Mouse (Mus musculus) neural tube, embryonic 12.5 days (tissue): Measurements from ENCODE around the gene Slc2a3. TPM values are rescaled to one million over a fixed set of nuclear protein-coding genes. Genes with fewer than 3 reads are reported as not detected.
"Not testable (repeated sequence)": the region's sequence is repeated elsewhere in the genome, so short reads cannot be mapped to it uniquely, and the experiment has no call there.

Experiments used
- ATAC-seq: fragments of 200-750 bp; cut with Nextera tagmentation; 2 replicates; pipeline ENCODE4 v1.8.0; 2017; ENCODE audit warnings: low read depth, mild to moderate bottlenecking, moderate TSS enrichment, moderate library complexity; ENCODE audit not compliant: low FRiP score
- H3K27ac ChIP-seq: fragments of 300-500 bp; sonication (generic); 2 replicates; pipeline ENCODE4 v1.5.1; 2016
- H3K27me3 ChIP-seq: fragments of 300-500 bp; sonication (generic); replicated peaks from 2 replicates; pipeline ENCODE4 v1.6.1; 2016; ENCODE audit warnings: mild to moderate bottlenecking
- H3K36me3 ChIP-seq: fragments of 300-500 bp; sonication (generic); 2 replicates; pipeline ENCODE4 v1.6.1; 2016; ENCODE audit warnings: mild to moderate bottlenecking
- H3K4me1 ChIP-seq: fragments of 300-500 bp; sonication (generic); 2 replicates; pipeline ENCODE4 v1.6.1; 2016
- H3K4me2 ChIP-seq: fragments of 300-500 bp; sonication (generic); replicated peaks from 2 replicates; pipeline ENCODE4 v1.6.1; 2016; ENCODE audit warnings: mild to moderate bottlenecking
- H3K4me3 ChIP-seq: fragments of 300-500 bp; sonication (generic); 2 replicates; pipeline ENCODE4 v1.5.1; 2016
- H3K9ac ChIP-seq: fragments of 300-500 bp; sonication (generic); 2 replicates; pipeline ENCODE4 v1.6.1; 2016; ENCODE audit warnings: mild to moderate bottlenecking
- H3K9me3 ChIP-seq: fragments of 300-500 bp; sonication (generic); 2 replicates; pipeline ENCODE4 v1.6.1; 2016; ENCODE audit warnings: mild to moderate bottlenecking
- WGBS: fragments of 180-500 bp; shearing (Covaris S2); methylation state at CpG from one replicate; pipeline ENCODE4 v1.1.7; 2016; 5-methylcytosine and 5-hydroxymethylcytosine counted together
- polyA plus RNA-seq: library from polyadenylated mRNA; unstranded; fragments of >200 nt; fragmentation: Nextera tagmentation; extraction: Ambion mirVana; gene quantifications from 2 replicates; pipeline ENCODE4 v1.2.1, GENCODE M21; 2016

Gene Slc2a3
- polyA plus RNA-seq, 1 experiment from 2014 or later, result 26.1 TPM

DNA sequence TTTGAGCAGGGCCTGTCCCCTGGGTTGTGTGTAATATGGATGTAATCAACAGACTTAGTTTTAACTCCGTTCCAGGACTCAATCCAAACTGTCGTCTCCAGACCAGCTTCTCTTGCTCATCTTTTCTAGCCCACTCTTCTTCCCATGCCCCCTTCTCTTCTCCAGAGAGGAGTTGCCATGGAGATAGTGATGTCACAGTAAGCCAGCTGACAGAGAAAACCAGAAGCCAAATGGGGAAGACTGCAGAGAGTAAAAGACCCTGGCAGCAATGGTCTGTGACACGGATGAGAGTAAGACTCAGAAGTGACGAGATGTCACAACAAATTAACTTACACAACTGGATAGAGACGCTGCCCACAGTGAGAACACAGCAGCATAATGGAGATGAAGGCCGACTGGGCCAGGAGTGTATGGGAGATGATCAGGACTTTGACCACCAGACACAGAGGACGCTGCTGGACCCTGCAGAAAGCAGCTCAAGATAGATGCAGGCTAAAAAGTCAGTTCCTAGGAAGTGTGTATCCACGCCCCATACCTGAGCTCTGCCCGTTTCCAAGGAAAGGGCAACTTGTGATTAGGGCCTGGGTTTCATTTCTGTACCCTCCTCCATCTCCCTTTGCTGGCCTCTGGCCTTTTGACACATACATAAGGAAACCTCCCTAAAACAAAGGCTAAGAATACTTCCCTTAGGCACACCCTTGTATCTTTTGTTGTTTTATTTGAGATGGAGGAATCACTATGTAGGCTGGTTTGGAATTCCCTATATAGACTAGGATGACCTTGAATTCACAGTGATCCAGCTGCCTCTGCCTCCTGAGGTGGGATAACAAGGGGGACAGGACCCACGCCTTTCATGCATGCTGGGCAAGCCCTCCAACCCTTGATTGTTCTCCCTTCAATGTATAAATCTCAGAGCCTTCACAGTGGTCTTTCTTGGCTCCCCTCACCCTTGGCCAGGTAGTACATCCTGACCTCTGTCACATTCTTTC lies 31.4 kb downstream of the Slc2a3 start:
- no peak for ATAC-seq
- Histone ChIP-seq H3K4me3 (no peak overlapping the region), H3K27ac (no peak overlapping the region), H3K36me3 (no peaks in the 10 kb centered on the region), H3K4me2 (no peak overlapping the region), H3K27me3 (no peaks in the 10 kb centered on the region), H3K9ac (no peak overlapping the region), H3K9me3 (no peaks in the 10 kb centered on the region), H3K4me1 (peaks cover 6% of the 10 kb centered on the region; the same call in 1 of the 2 replicates)
- WGBS, result 65% methylated on average over 10 of the region's 10 CpGs

- WGBS, result 63% methylated on average over 5 of the region's 5 CpGs
Observed at GRCm38 (mm10) chr6:122768256-122768655, 33.2 kb downstream of the Slc2a3 start.

DNA sequence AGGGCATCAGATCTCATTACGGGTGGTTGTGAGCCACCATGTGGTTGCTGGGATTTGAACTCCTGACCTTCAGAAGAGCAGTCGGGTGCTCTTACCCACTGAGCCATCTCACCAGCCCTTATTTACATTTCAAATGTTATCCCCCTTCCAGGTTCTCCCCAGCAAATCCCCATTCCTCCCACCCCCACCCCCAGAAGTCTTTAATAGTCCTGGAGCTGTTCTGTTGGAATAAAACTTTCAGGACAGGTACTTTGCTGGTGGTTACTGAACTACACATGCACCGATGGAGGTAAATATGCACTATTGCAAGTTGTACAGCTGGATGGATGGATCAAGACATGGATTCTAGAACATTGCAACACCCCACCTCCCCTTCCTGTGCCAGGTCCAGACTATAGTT lies 34.4 kb downstream of the Slc2a3 start:
- ATAC-seq, H3K9me3 ChIP-seq, H3K9ac ChIP-seq, H3K4me2 ChIP-seq, H3K27me3 ChIP-seq, H3K27ac ChIP-seq, H3K4me3 ChIP-seq, H3K36me3 ChIP-seq: not testable (repeated sequence)
- WGBS, result 48% methylated on average over 3 of the region's 3 CpGs
- H3K4me1 ChIP-seq, result peaks cover 11% of the 10 kb centered on the region; the same call in 1 of the 2 replicates

More at GRCm38 (mm10) chr6:122768256-122768655, 33.2 kb downstream of the Slc2a3 start:
- no peak for ATAC-seq
- Histone ChIP-seq H3K36me3 (no peaks in the 10 kb centered on the region), H3K4me3 (no peak overlapping the region), H3K27me3 (no peaks in the 10 kb centered on the region; the same call in 1 of the 2 replicates), H3K27ac (no peak overlapping the region), H3K4me1 (peaks cover 11% of the 10 kb centered on the region; the same call in 1 of the 2 replicates), H3K9me3 (no peaks in the 10 kb centered on the region), H3K4me2 (no peak overlapping the region), H3K9ac (no peak overlapping the region)

DNA sequence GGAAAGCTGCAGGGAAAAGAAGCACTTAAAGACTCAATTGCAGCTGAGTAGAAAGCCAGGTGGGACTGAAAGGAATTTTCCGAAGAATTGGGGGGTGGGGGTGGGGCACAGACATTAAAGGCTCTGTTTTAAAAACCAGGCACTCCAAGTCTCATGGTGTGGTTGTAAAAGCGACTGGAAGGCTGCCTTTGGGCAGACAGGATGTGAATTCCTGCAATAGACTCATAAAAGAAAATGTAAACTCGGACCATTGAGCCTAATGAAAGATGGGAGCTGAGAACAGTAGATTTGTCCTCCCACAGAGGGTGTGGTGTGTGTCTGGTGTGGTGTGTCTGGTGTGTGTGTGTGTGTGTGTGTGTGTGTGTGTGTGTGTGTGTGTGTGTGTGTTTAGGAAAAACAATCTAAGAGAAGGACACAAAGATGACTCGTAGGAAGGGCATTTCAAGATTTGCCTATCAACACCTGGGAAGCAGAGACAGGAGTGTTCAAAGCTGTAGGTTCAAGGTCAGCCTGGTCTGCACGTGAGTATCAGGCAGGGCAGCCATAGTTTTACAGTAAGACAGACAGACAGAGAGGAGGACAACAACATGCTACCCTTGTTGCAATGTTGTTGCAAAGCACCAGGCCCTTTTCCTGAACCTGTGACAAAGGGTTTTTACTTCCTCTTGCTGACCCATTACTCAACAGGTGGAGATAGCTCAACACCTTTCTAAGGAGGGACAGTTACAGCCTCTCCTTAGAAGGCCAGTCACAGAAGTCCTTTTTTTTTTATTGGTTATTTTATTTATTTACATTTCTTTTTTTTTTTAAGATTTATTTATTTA lies 35.1 kb downstream of the Slc2a3 start:
- no peaks in the 10 kb centered on the region for H3K9me3 ChIP-seq
- H3K27ac ChIP-seq, result no peak overlapping the region
- ATAC-seq, result no peak
- no peak overlapping the region for H3K4me3 ChIP-seq
- no peak overlapping the region for H3K9ac ChIP-seq
- H3K4me1 ChIP-seq, result peaks cover 11% of the 10 kb centered on the region; the same call in 1 of the 2 replicates
- H3K27me3 ChIP-seq, result peaks cover 4% of the 10 kb centered on the region; the same call in 1 of the 2 replicates
- WGBS, result 7% methylated on average over 5 of the region's 5 CpGs
- H3K36me3 ChIP-seq, result no peaks in the 10 kb centered on the region
- peak overlapping the region; percentile 82 for H3K4me2 ChIP-seq

DNA sequence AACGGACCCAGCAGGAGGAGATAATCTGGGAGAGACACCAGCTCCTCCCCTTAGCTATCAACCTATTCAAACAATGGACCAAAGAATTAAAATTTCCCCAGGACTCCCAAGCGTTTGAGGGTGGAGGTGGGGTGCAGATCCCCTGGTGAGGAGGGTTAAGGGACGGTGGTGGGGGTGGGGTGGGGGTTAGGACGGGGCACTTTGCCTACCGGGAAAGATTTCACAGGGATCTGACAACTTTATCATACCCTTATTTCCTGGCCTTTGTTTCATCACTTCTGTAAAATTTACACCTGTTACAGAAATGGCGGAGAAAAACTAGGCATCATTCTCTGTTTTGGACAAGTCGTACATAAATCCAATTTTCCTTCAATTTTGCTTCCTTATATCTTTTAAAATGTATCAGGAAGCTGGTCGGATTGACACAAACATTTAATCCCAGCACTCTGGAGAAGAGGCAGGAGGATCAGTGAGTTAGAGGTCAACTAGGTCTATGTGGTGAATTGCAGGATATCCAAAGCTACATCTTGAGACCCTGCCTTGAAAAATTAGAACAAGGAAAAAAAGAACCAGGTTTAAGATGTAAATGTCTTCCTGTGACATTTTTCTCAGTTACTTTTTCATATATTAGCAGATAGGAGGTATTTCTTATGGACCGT lies 36.0 kb downstream of the Slc2a3 start:
- Histone ChIP-seq H3K36me3 (no peaks in the 10 kb centered on the region), H3K9me3 (no peaks in the 10 kb centered on the region), H3K4me1 (peaks cover 11% of the 10 kb centered on the region; the same call in 1 of the 2 replicates), H3K4me2 (peak overlapping the region; percentile 82), H3K27ac (no peak overlapping the region; the same call in 1 of the 2 replicates), H3K27me3 (peaks cover 4% of the 10 kb centered on the region; the same call in 1 of the 2 replicates), H3K9ac (peak overlapping the region; percentile 57), H3K4me3 (peak overlapping the region; percentile 40)
- WGBS, result 3% methylated on average over 9 of the region's 9 CpGs
- ATAC-seq, result no peak; the same call in 1 of the 2 replicates

DNA sequence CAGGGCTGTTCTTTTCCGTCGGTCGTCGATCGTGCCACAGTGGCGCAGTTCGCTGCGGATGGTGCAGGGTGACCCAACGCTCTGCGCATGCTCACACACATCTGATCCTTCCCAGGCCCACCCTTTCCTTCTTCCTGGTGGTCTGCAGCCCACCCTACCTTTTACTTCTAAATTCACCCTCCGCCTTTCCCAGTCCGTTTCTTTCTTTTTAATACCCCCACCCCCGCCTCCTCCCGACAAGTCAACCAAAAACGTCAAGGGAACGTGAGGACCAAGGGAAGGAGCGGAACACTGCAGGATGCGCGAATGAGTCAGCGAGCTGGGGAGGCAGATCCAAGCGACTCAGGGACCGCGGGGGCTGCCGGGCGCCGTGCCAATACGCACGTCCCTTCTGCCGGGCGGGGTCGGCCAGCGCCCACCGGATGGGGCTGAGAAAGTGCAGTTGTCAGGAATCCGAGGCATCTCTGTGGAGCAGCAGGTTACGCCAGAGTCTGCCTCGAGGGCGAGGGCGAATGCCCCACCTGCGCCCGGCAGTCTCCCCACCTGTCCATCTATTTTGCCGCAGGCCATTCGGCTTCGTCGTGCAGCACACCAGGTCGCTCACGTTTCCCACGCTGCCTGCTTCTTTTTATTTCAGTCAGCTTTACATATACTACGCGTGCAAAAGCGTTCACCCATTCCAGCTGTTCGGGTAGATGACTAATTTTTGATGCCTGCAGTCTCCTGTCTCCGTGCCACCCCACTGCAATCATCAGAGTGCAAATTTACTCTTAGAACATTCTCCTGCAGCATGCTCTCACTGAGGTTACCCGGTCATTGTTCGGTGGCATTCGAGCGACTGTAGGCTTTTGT lies 36.8 kb downstream of the Slc2a3 start:
- H3K9me3 ChIP-seq, result no peaks in the 10 kb centered on the region
- H3K4me2 ChIP-seq, result peak overlapping the region; percentile 82
- under 1% methylated on average over 56 of the region's 56 CpGs for WGBS
- ATAC-seq, result peak; percentile 87
- H3K4me1 ChIP-seq, result peaks cover 11% of the 10 kb centered on the region; the same call in 1 of the 2 replicates
- peak overlapping the region; percentile 57 for H3K9ac ChIP-seq
- peak overlapping the region; percentile 37; the same call in 1 of the 2 replicates for H3K27ac ChIP-seq
- no peaks in the 10 kb centered on the region for H3K36me3 ChIP-seq
- peaks cover 4% of the 10 kb centered on the region; the same call in 1 of the 2 replicates for H3K27me3 ChIP-seq
- H3K4me3 ChIP-seq, result peak overlapping the region; percentile 40

DNA sequence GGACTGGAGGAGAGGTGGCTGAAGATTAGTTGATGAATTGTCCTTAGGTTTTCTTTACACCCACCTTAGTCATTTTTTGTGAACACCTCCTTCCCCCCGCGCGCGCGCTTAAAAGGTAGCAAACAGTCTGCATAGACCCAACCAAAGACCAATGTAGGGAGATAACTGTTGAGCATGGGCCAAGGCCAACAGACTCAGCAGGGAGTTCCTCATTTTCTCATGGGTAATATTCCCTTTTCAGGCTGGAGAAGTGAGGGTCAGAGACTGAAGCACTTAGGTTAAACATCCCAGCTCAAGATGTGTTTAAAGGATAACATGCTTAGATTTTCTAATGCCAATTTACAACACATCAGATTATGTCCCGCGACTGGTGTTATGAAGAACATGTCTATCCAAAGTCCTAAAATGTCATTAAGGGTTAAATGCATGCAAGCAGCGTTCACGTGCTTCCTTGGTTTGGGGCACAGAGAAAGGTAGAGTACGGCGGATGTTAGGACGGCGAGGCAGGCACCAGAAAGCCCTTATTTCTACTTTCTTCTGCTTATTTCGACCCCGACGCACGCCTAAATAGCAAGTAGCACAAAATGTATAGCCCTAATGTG lies 37.5 kb downstream of the Slc2a3 start:
- H3K9ac ChIP-seq, result peak overlapping the region; percentile 57
- H3K4me3 ChIP-seq, result peak overlapping the region; percentile 40
- 0 out of 2 replicates have a peak overlapping the region, but pooled peaks have one; percentile 37 for H3K27ac ChIP-seq
- no peaks in the 10 kb centered on the region for H3K36me3 ChIP-seq
- peaks cover 4% of the 10 kb centered on the region; the same call in 1 of the 2 replicates for H3K27me3 ChIP-seq
- ATAC-seq, result peak; percentile 26
- WGBS, result 32% methylated on average over 17 of the region's 17 CpGs
- no peaks in the 10 kb centered on the region for H3K9me3 ChIP-seq
- H3K4me1 ChIP-seq, result peaks cover 11% of the 10 kb centered on the region; the same call in 1 of the 2 replicates
- H3K4me2 ChIP-seq, result peak overlapping the region; percentile 82

DNA sequence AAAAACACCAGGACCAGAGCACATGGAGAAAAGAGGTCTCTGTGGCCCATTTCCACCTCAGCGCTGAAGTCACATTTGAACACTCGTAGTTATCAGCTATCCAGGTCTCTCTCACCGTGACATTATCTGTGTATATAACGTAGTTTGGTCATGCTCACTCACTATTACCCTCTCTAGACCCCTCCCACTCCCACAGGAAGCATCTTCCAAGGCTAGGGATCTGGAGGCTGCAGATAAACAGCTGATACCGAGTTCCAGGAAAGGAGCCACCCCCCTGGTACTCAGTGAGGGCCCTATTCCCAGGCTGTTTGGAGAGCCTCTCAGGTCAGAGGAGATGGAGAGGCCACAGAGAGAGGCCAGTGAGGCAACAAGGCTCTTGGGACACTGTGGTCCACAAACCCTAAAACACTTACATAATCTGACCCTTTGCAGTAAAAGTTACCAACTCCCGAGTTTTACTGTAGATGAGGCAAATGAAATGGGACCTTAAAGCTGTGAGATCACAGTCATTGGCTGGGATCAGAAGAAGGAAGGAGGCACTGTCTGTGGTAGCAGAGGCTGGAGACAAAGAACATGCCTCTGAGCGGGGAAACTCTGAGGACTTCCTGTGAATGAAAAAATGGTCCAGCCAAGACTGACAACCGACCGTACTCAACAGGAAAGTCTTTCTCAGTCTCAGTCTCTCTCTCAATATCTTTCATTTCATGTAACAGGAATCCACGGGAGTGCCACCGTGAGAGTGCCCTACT lies 38.3 kb downstream of the Slc2a3 start:
- Histone ChIP-seq H3K4me1 (peaks cover 11% of the 10 kb centered on the region; the same call in 1 of the 2 replicates), H3K27me3 (peaks cover 4% of the 10 kb centered on the region; the same call in 1 of the 2 replicates), H3K4me3 (no peak overlapping the region), H3K36me3 (no peaks in the 10 kb centered on the region), H3K4me2 (no peak overlapping the region), H3K9ac (no peak overlapping the region), H3K9me3 (no peaks in the 10 kb centered on the region), H3K27ac (no peak overlapping the region)
- ATAC-seq, result no peak
- 64% methylated on average over 11 of the region's 11 CpGs for WGBS

- 56% methylated on average over 3 of the region's 3 CpGs for WGBS
- Histone ChIP-seq H3K27me3 (peaks cover 4% of the 10 kb centered on the region; the same call in 1 of the 2 replicates), H3K9ac (no peak overlapping the region), H3K9me3 (no peaks in the 10 kb centered on the region), H3K4me3 (no peak overlapping the region), H3K4me1 (0 out of 2 replicates have a peak, but pooled peaks cover 11% of the 10 kb centered on the region), H3K27ac (no peak overlapping the region), H3K36me3 (no peaks in the 10 kb centered on the region), H3K4me2 (no peak overlapping the region)
- no peak for ATAC-seq
Observed at GRCm38 (mm10) chr6:122762480-122762879, 39.0 kb downstream of the Slc2a3 start.

DNA sequence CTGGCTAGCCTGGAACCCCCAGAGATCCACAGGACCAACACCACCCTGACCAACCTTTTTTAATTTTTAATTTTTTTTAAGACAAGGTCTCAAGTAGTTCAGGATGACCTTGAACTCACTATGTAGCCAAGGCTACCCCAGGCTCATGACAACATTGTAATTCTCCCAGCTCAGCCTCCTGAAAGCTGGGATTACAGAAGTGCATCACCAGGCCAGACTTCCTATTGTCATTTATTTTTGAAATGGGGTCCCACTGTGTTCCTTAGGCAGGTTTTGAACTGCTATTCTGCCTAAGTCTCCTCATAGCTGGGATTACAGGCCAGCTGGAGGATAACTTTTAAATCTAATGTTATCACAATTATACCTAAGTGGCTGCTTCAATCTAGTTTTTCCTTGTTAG lies 39.5 kb downstream of the Slc2a3 start:
- H3K9ac ChIP-seq, result no peak overlapping the region
- H3K27ac ChIP-seq, result no peak overlapping the region
- no peaks in the 10 kb centered on the region for H3K9me3 ChIP-seq
- 0 out of 2 replicates have a peak, but pooled peaks cover 11% of the 10 kb centered on the region for H3K4me1 ChIP-seq
- no peaks in the 10 kb centered on the region for H3K36me3 ChIP-seq
- ATAC-seq, result no peak
- no peak overlapping the region for H3K4me3 ChIP-seq
- H3K27me3 ChIP-seq, result peaks cover 4% of the 10 kb centered on the region; the same call in 1 of the 2 replicates
- H3K4me2 ChIP-seq, result no peak overlapping the region
